Mouse (Mus musculus): Measurements from ENCODE around the gene Fam166a.

The Fam166a gene

GRCm38 (mm10) chr2:25185625-25186574 lies 32.6 kb upstream of the Fam166a start:
- no peak for DNase-seq (ENCODE audit: low read depth, low spot score)

GRCm38 (mm10) chr2:25186575-25186930 lies 32.0 kb upstream of the Fam166a start:
- no peak for DNase-seq (ENCODE audit: low read depth, low spot score)

- no peak for DNase-seq (ENCODE audit: low read depth, low spot score)
These were observed 30.7 kb upstream of the Fam166a start for GRCm38 (mm10) chr2:25187841-25188240.

GRCm38 (mm10) chr2:25193330-25193770 lies 25.2 kb upstream of the Fam166a start:
- DNase-seq (ENCODE audit: low read depth, low spot score) = peak; percentile 95

GRCm38 (mm10) chr2:25194006-25194405 lies 24.5 kb upstream of the Fam166a start:
- DNase-seq (ENCODE audit: low read depth, low spot score) = no peak

- no peak for DNase-seq (ENCODE audit: low read depth, low spot score)
These were observed 23.9 kb upstream of the Fam166a start for GRCm38 (mm10) chr2:25194486-25195171.

GRCm38 (mm10) chr2:25195211-25196156 lies 23.1 kb upstream of the Fam166a start:
- no peak for DNase-seq (ENCODE audit: low read depth, low spot score)

- peak; percentile 87 for DNase-seq (ENCODE audit: low read depth, low spot score)
These were observed 22.2 kb upstream of the Fam166a start, which contains the start of gene Tor4a for GRCm38 (mm10) chr2:25196172-25196954. Gene Tor4a (minus strand): TSS chr2:25196886.

GRCm38 (mm10) chr2:25197191-25197590 lies 21.4 kb upstream of the Fam166a start:
- DNase-seq (ENCODE audit: low read depth, low spot score) = peak; percentile 48

GRCm38 (mm10) chr2:25197946-25198345 lies 20.6 kb upstream of the Fam166a start:
- no peak for DNase-seq (ENCODE audit: low read depth, low spot score)

GRCm38 (mm10) chr2:25200631-25201030 lies 17.9 kb upstream of the Fam166a start:
- no peak for DNase-seq (ENCODE audit: low read depth, low spot score)

- DNase-seq (ENCODE audit: low read depth, low spot score) = no peak
These were observed 14.8 kb upstream of the Fam166a start for GRCm38 (mm10) chr2:25203631-25204214.

- DNase-seq (ENCODE audit: low read depth, low spot score) = no peak
These were observed 11.0 kb upstream of the Fam166a start for GRCm38 (mm10) chr2:25207593-25207992.

GRCm38 (mm10) chr2:25210686-25211085 lies 7.9 kb upstream of the Fam166a start:
- DNase-seq (ENCODE audit: low read depth, low spot score) = no peak

GRCm38 (mm10) chr2:25211121-25211670 lies 7.3 kb upstream of the Fam166a start, which contains the start of gene Nelfb:
Gene Nelfb (minus strand): TSS chr2:25211489.
- DNase-seq (ENCODE audit: low read depth, low spot score) = peak; percentile 95

GRCm38 (mm10) chr2:25213266-25213865 lies 5.2 kb upstream of the Fam166a start:
- no peak for DNase-seq (ENCODE audit: low read depth, low spot score)

GRCm38 (mm10) chr2:25214444-25214843 lies 4.1 kb upstream of the Fam166a start, which contains the start of gene Stpg3:
Gene Stpg3 (minus strand): TSS chr2:25214637.
- no peak for DNase-seq (ENCODE audit: low read depth, low spot score)

GRCm38 (mm10) chr2:25217666-25218065 lies 879 bp upstream of the Fam166a start:
- no peak for DNase-seq (ENCODE audit: low read depth, low spot score)

- DNase-seq (ENCODE audit: low read depth, low spot score) = no peak
These were observed 2.8 kb downstream of the Fam166a start for GRCm38 (mm10) chr2:25221331-25221772.
